Mouse (Mus musculus): ENCODE results near the gene Hs2st1.

Gene Hs2st1

DNA sequence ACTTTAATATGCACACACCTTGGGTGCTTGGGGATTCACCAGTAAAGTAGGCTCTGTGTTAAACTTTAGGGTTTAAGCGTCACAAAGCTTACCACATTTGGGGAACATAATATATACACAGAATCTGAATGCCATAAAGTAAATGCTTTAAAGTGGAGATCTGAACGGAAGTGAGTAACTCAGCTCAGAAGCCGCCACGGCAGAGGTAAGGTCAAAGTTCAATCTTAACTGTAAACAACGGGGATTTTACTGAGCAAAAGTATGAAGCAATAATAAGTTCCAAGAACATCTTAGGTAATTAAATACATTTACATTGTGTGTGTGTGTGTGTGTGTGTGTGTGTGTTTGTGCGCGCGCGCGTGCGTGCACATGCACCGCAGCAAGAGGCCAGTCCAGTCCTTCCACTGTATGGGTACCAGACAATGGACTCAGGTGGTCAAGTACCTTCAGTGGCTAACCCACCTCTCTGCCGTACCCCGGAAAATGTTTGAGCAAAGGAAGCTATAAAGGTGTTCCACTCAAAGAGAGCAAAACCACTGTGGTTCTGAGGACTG is 123.8 kb downstream of the Hs2st1 start:
- no peak for DNase-seq (ENCODE audit: low read depth in 1 of 2, low spot score in 2 of 2)

DNA sequence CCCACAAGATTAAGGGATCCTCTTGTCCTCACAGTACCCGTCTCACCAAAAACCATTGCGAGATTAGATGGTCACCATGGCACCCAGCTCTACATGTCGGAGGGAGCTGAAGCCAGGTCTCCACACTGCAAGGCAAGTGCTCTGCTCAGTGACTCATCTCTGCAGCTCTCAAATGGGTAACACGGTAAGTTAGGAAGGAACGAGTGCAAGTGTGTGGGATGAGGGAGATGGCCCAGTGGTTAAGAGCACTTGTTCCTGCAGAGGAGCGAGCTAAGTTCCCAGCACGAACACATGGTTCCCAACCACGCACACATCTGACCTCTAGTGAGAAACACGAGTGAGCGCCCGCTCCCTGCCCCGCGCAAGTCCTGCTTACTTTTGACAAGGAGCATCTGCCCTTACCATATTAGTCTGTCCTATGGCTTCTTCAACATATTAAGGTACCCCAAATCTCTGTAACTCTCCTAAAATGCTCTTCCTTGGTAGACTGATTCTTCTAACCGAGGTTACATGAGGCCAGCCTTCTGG is 132.0 kb downstream of the Hs2st1 start:
- no peak for DNase-seq (ENCODE audit: low read depth in 1 of 2, low spot score in 2 of 2)

DNA sequence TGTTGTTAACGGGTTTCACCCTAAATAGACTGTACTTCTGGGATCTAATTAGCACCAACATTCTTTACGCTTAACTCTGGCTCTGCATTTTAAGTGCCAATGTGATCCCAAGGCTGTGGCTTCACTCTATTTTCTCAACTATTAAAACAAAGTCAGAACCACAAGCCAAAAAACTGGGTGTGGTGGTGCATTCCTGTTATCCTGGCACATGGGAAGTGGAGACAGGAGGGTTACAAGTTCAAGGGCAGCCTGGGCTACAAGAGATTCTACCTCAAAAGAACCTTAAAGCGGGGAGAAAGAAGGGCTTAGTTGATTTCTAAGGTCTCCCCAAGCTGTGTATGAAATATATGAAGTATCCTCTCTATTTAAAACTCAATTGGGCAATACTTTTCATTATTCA is 133.9 kb downstream of the Hs2st1 start:
- DNase-seq (ENCODE audit: low read depth in 1 of 2, low spot score in 2 of 2): no peak

DNA sequence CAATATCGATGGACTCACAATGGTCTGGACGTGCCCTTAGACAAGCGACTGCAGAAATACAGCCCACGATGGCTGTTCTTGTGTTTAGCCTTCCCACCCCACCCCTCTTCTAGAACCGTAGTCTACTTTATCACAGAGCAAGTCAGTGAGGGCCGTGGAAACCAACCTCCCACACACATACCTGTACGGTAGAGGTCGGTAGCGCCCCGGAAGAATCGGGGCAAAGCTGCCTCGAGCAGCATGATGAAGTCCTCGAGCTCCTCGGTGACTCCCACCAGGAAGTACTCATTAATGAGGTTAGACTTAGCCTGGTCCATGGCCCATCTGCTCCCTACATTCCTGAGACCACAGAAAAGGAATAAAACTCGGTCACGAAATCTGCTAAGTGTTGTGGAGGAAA is 134.7 kb downstream of the Hs2st1 start:
- DNase-seq (ENCODE audit: low read depth in 1 of 2, low spot score in 2 of 2): no peak

DNA sequence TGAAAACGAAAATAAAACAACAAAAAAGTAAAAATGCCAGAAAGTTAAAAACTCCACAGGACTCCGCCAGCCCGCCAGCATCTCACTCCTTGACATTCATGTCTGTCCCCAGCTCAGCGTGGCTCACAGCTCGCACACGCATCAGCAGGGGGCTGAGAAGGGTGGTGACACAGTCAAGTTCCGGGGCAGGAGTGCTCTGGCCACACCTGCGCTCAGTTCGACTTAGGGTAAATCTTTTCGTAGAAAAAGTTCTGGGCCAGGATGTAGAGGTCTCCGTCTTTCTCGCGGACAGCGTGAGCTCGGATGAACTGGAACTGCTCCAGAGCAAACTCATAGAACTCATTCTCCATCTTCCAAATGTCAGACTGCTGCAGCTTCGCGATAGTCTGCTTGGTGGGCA is 135.7 kb downstream of the Hs2st1 start:
- DNase-seq (ENCODE audit: low read depth in 1 of 2, low spot score in 2 of 2): no peak

DNA sequence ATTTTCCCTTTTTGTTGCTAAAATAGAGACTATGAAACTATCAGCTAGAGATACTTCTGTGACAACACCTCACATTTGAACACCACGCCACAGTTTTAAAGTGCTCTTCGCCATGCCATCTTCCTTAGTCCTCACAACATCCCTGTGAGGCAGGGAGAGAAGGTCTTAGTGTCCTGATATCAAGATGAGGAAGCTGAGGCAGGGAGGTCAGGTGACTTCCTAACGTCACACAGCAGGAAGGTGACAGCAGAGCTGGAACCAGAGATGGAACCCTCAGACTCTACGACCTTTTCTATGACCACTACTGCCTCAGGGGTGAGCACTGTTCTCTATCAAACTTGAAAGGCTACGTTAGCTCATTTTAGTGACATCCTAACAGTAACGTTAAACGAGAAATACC is 136.9 kb downstream of the Hs2st1 start:
- no peak for DNase-seq (ENCODE audit: low read depth in 1 of 2, low spot score in 2 of 2)

DNA sequence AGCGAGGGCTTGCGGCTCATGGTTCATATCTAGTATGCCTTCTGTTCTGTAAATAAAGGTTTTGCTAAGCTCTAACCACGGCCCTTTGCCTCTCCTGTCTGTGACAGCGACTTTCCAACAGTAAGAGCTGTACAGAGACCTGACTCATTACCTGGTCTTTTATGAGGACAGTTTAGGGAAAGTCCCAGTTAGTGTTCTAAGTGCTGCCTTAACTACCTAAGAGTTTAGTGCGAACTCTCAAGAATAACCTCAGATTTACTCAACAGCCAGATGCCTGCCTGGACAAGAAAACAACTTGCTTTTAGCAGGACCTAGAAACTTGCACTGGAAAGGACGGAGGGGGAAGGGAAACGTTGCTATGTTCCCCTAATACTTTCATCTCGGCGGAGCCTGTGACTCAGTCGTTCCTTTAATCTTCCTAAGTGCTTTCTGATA is 137.8 kb downstream of the Hs2st1 start:
- no peak for DNase-seq (ENCODE audit: low read depth in 1 of 2, low spot score in 2 of 2)

DNA sequence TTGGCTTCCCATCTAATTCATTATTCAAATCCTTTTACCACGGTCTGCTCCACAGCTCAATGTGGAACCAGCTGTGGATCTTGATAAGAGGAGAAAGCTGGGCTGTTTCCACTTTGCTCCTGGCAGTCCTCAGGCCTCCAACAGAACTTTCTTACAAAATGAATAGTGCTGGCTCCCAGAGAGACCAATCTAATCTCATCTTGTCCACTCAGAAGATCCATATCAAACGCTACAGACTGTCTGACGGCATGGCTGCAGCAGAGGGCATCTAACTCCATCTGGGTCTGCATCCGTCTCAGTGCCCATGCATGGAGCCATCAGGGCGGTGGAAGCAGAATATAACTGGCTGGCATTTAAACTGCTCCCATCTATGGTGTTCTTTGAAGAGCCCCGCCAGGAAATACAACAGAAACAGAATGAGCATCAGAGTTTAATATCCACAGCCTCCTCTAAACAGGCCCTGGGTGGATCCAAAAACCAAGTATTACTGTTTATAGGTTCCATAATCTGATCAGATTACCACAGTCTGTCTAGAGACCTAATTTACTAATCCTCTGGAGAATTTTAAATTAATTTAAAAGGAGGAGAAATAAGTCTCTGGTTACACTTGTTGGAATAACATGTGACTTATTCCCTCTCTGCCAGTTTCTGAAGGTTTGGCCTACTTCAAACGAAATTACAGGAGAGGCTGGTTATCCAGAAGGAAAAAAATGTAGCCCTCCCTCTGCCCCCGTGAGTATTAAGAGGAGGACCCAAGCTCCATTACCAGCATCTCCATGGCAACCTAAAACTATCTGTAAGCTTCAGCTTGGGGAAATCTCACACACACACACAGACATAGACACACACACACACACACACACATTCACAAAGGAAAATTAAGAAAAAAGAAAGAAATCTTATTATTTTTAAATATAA is 141.2 kb downstream of the Hs2st1 start:
- DNase-seq (ENCODE audit: low read depth in 1 of 2, low spot score in 2 of 2): no peak

DNA sequence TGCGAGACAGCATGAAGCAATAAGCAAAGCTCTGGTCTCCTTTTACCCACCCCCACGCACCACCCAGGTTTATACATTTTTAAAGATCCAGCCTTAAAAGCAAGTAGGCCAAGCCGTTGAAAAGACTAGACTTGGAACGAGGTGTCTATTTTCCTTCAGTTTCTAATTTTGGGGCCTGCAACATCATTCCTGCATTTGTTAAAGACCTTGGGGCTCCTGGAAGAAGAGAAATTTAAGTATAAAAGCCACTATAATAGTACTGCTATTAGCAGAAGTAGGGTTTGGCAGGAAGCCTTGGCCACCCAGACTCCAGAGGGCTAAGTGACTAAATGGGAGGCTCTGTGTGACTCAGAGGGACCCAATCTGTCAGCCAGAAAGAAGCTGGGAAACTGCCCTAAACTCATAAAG is 144.9 kb downstream of the Hs2st1 start:
- no peak for DNase-seq (ENCODE audit: low read depth in 1 of 2, low spot score in 2 of 2)

DNA sequence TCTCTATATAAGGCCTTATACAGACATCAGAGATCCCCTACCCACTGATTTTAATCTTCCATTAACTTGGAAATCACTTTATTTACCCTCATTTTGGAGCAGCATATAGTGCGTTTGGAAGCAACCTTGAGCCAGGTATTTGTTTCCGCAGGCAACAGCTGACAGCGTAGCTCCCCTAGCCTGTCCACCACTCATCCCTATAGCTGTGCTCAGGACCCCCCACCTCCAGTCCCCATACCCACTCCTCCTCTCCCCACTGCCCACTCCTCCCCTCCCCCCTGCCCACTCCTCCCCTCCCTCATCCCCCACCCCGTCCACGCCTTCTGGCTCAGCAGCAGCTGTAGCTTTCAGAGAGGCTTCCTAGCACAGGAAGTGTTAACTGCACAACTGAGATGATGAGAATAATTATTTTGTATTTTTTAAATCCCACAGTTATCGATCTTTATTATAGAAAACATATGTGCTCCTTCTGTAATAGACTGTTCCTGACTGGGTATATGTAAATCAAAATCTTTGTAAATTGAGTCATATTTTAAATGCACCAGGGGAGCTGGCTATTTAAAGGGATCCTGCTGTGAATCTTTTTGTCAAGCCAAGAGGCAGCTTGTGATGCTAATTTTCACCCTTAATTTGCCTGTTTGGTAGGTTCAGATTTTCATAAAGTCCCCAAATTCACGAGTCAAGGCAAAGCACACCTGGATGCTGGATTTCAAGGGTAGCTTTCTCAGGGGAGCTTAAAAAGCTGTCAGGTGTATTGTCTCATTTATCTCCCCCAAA is 148.4 kb downstream of the Hs2st1 start:
- DNase-seq (ENCODE audit: low read depth in 1 of 2, low spot score in 2 of 2): no peak

DNA sequence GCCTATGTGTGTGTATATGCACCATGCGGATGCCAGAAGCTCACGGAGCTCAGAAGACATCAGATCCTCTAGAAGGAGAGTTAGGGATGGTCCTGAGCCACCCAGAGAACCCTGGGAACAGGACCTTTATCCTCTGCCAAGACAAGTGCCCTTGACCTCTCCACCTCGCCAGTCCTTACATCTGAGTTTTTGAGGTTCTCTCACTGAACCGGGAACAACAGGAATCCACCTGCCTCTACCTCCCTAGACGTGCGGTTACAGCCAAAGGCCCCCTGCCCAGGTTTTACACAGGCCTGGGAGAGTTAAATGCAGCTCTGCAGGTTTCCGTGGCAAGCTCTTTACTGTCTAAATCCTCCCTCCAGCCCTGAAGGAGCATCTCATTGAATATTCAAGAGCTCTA is 156.2 kb downstream of the Hs2st1 start:
- DNase-seq (ENCODE audit: low read depth in 1 of 2, low spot score in 2 of 2): no peak

DNA sequence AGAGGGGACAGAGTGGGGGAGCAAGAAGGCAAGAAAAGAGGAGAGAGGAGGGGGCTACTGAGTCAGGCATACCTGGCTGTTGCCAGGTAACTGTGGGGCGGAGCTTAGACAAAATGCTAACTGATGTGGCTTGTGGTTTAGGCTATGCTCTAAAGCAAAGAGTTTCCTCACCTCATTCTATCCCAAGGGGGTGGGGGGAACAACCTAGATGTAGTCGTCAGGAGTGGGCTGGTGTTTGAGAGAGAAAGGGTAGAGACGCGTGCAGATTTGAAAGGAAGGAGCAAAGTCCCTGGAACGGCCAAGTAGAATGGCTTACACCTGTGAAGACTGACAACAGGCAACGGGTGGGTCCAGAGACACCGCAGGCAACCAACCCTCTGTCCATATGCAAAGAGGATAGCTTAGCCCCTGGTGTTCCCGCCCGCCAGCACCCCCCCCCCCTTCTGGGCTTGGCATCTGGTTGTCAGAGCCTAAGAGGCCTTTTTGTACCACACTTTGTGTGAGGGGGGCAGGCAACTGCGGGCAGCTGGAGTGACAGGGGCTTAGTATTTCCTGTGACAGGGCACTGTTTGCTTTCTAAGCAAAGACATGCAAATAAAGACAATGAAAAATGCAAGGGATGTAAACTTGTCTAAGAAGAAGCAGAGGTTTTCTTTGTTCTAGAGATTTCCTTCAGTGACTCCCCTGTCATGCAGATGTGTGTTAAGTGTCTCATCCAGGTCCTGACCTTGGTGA is 157.3 kb downstream of the Hs2st1 start:
- DNase-seq (ENCODE audit: low read depth in 1 of 2, low spot score in 2 of 2): no peak

DNA sequence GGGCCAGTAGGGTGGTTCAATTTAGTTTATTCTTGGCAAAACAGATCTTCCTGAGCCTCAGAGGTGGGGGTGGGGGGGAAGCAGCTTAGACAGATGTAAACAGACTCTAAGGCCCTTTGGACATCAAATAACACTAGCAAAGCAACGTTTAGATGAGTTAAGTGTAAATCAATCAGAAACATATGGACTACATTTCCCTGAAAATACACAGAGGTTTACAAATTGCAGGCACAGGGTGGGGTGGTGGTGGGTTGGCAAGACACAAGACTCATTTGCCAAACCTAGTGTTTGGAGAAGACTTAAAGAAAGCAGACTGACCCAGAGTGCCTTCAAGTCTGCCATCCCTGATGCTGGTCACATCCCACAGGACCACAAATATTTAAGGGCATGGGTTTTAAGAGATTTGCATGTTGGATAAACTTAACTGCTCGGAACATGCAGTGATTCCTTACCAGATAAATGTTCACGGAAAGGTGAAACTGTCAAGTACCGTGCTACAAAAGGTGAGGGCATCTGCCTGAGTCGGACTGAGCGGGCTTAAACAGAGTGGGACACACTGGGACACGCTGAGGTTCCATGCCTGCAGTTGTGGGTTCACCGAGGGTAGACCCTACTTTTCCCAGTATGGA is 158.2 kb downstream of the Hs2st1 start:
- no peak for DNase-seq (ENCODE audit: low read depth in 1 of 2, low spot score in 2 of 2)

DNA sequence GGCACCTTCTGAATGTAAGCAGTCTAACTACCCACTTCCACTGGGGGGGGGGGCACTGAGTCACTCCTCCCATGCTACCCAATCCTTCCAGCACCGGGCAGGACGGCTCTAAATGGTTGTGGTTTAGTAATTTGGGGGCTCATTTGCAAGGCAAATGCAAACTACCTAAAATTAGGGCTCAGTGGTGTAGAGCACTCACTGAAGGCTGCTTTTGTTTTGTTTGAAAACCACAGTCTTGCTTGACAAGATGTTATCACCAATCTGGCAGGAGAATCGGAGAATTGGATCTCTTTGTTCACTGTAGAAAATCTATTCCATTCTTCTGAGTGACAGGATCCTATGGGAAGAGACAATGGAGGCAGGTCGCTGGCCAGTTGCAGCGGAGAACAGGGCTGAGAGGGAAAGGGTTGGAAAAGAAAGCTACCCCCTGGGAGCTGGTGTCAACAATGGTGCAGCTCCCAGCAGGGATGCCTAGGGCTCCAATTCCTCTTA is 158.9 kb downstream of the Hs2st1 start:
- DNase-seq (ENCODE audit: low read depth in 1 of 2, low spot score in 2 of 2): no peak

DNA sequence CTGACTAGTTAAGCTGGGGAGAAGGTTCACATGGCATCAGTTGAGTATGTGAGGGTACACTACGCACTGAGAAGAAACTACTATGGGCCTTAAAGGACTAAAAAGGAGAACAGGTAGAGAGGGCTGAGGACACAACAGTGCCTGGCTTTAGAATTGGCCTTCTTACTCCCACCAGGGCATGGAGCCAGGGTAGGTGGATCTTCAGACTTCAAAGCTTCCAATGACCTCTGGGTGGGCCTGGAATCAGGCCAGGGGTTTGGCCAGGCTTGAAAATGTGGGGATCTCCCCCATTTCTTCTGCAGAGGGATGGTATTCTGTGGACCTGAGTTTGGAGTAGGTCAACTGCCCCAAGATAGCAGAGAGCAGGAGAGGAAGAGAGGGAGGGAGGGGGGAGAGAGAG is 161.0 kb downstream of the Hs2st1 start:
- DNase-seq (ENCODE audit: low read depth in 1 of 2, low spot score in 2 of 2): no peak

DNA sequence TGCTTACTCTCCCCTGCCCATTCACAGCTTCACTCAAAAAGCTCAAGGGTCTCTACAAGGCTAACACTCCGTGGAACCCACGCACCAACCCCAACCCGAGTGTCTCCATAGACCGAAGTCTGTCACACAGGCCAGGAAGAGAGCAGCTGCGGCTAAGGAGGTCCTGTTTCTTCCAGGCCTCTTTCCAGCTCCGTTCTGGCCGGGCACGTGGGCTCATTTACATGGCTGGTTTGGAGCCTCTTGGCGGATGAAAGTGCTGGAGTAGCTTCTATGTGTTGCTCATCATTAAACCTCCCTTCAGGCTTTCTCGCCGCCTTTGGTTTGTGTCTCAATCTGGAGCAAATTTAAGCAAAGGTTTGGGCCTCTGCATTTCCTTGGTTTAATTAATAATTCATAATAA is 164.7 kb downstream of the Hs2st1 start:
- no peak for DNase-seq (ENCODE audit: low read depth in 1 of 2, low spot score in 2 of 2)

DNA sequence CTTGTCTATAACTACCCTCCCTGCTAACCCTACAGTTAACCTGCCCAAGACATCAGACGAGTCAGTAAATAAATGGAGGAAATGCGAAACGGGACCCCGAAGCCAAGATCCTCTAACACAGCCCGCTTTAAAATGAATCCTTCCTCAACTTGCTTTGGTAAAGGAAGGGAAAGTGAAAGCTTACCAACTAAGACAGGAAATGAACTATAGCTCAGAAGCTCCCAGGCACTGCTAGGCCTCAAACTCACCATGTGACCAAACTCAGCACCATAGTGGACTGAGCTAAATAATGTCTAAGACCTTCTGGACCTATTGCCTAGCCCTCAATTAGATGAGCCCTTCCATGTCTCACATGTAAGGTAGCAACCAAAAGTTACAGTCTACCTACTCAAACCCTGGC is 168.7 kb downstream of the Hs2st1 start:
- DNase-seq (ENCODE audit: low read depth in 1 of 2, low spot score in 2 of 2): no peak

DNA sequence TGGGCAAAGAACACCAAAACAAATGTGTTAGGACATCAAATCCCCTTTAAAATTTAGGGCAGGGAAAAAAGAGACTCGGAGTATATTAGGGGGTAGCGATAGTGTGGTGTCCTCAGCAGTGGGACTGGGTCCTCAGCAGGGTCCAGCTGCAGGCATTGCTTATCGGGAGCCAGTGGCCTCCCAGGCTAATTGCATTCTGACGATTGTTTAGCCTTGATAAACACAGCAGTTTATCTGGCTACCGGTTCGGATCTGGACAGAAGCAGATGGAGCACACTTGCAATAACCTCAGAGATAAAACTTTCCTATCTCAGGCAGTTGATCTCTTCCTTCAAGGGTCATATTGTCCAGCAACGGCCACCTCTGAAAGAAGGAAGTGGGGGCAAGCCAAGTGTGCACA is 169.1 kb downstream of the Hs2st1 start:
- DNase-seq (ENCODE audit: low read depth in 1 of 2, low spot score in 2 of 2): no peak

DNA sequence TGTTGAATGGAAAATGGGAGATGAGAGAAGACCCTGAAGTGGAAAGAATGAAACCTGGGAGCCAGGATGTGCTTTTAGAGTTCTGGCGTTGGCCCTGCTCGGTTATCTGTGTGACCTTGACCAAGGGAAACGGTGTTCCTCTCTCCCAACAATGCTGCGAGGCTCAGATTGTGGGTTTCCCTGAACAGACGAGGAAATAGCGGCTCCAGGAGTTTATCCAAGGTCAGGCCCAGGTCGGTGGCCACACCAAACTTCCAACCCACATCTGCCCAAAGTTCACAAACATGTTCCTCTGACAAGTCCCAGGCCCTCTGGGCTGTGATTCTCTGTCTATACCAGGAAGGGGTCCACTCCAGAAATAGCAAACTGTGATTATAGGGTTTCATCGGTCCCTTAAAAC is 169.6 kb downstream of the Hs2st1 start:
- no peak for DNase-seq (ENCODE audit: low read depth in 1 of 2, low spot score in 2 of 2)

DNA sequence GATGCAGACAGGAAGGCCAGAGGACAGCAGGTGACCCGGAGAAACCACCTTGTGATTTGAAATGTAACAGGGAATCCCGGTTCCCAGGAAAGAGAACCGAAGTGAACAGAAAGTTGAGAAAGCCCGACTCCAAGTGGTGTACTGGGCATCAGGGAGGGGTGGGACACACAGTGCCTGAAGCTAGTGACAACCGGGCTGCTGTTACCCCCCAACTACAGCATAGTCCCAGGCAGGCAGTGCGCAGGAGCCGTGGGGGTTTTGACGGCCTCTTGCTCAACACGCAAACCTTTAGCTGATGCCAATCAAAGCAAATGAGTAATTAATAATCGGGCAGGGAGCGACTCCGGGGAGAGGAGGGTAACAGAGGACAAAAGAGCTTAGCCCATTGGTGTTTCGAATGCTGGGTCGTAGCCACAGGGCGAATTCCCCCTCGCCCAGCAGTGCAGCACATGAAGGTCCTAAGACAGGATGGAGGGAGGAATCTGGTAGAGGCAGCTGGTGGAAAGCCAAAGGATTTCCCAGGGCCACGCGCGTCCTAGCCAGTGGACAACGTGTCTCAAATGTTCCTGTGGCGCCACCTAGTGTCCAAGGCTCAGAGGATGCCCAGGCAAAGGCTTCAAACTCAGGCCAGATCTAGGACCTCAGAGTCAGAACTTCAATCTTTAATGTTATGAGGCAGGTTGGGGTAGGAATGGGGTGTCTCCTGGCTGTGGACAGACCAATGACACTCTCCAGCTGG is 170.5 kb downstream of the Hs2st1 start:
- DNase-seq (ENCODE audit: low read depth in 1 of 2, low spot score in 2 of 2): peak; percentile 35 to 70
